Mouse (Mus musculus) embryonic facial prominence, embryonic 11.5 days (tissue): Measurements from ENCODE around the gene Ccdc172. TPM values are rescaled to one million over a fixed set of nuclear protein-coding genes. Genes with fewer than 3 reads are reported as not detected.

Source experiments
- ATAC-seq: fragments of 200-750 bp; cut with Nextera tagmentation; replicated peaks from 2 replicates; pipeline ENCODE4 v1.8.0; 2017; ENCODE audit warnings: low read depth; ENCODE audit not compliant: insufficient number of reproducible peaks, low FRiP score, low TSS enrichment
- DNase-seq: peaks from one replicate; pipeline ENCODE4 v3.0.0-alpha.2; 2015; ENCODE audit warnings: low spot score
- H3K27ac ChIP-seq: fragments of 300-500 bp; sonication (generic); replicated peaks from 2 replicates; pipeline ENCODE4 v1.5.1; 2014; ENCODE audit warnings: mild to moderate bottlenecking, low read depth, low read length, control low read depth
- H3K27me3 ChIP-seq: fragments of 300-500 bp; sonication (generic); 2 replicates; pipeline ENCODE4 v1.6.1; 2014; ENCODE audit warnings: mild to moderate bottlenecking, low read length, moderate library complexity, mixed read lengths; ENCODE audit not compliant: control insufficient read depth, insufficient read depth
- H3K36me3 ChIP-seq: fragments of 300-500 bp; sonication (generic); replicated peaks from 2 replicates; pipeline ENCODE4 v1.6.1; 2014; ENCODE audit warnings: low read depth, mild to moderate bottlenecking, low read length, moderate library complexity, mixed read lengths; ENCODE audit not compliant: control insufficient read depth, insufficient read depth
- H3K4me1 ChIP-seq: fragments of 300-500 bp; sonication (generic); 2 replicates; pipeline ENCODE4 v1.6.1; 2014; ENCODE audit warnings: low read length, mixed read lengths; ENCODE audit not compliant: control insufficient read depth, insufficient read depth
- H3K4me2 ChIP-seq: fragments of 300-500 bp; sonication (generic); 2 replicates; pipeline ENCODE4 v1.6.1; 2014; ENCODE audit warnings: low read depth, mild to moderate bottlenecking, control low read depth, low read length, moderate library complexity
- H3K4me3 ChIP-seq: fragments of 300-500 bp; sonication (generic); 2 replicates; pipeline ENCODE4 v1.5.1; 2014; ENCODE audit warnings: low read depth, low read length, control low read depth
- H3K9ac ChIP-seq: fragments of 300-500 bp; sonication (generic); replicated peaks from 2 replicates; pipeline ENCODE4 v1.6.1; 2014; ENCODE audit warnings: mild to moderate bottlenecking, control low read depth, low read length
- H3K9me3 ChIP-seq: fragments of 300-500 bp; sonication (generic); replicated peaks from 2 replicates; pipeline ENCODE4 v1.6.1; 2016; ENCODE audit warnings: mild to moderate bottlenecking, low read length, inconsistent platforms, mixed read lengths; ENCODE audit not compliant: control insufficient read depth
- WGBS: fragments of 180-500 bp; shearing (Covaris S2); extraction: QIAGEN DNeasy Blood & Tissue Kit; methylation state at CpG from one replicate; pipeline ENCODE4 v1.1.7; 2014; 5-methylcytosine and 5-hydroxymethylcytosine counted together
- polyA plus RNA-seq: library from polyadenylated mRNA; unstranded; fragments of >200 nt; fragmentation: Nextera tagmentation; extraction: Ambion mirVana; gene quantifications from 2 replicates; pipeline ENCODE4 v1.2.1, GENCODE M21; 2014

Gene Ccdc172
- not detected in 2 replicates for polyA plus RNA-seq

DNA sequence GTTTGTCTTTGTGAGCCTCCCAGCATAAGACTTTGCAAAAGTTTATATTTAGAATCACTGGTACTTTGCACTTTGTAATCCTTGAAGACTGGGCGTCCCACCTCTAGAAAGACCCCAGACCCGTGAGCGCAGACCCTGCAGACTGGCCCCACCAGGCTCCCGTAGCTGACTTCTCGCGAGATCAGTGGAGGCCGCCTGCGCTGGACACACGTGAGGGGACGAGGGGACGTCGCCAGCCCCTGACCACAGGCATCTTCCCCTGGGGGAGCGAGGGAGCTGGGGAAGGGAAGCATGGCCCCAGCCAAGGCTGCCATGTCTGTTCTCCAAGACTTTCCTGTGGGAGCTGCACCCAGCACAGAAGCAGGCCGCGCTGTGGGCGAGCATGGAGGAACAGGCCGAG lies at the start of gene Ccdc172:
Gene Ccdc172 (plus strand): TSS at position 176 of the 400 bp plus-strand sequence.
- Histone ChIP-seq H3K4me3 (no peak within 1 kb of the TSS), H3K27ac (no peak within 1 kb of the TSS), H3K9me3 (no peaks in the 10 kb centered on the region), H3K4me1 (no peaks in the 10 kb centered on the region), H3K9ac (no peak within 1 kb of the TSS), H3K27me3 (no peaks in the 10 kb centered on the region), H3K4me2 (no peak within 1 kb of the TSS), H3K36me3 (no peaks in the 10 kb centered on the region)
- 89% methylated on average over 17 of the region's 17 CpGs for whole genome bisulfite sequencing
- DNase-seq (no peak), ATAC-seq (no peak)

DNA sequence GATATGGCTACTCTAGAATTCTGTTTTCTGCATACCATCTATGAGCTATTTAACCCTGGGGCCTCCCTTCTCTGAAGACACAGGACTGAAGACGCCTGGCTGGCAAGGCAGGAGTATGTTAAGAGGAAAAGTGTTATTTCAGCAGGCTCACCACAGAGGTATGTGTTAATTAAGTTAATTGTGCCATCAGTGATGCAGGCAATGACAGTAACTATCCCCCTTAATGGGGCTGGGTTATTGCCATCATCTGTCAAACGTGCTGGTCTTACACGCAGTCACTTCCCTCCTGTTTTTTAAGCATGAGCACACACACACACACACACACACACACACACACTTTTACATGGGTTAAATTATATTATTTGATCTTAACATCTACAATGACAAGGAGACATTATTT lies 48.0 kb upstream of the Ccdc172 start:
- H3K36me3 ChIP-seq, result no peaks in the 10 kb centered on the region
- ATAC-seq (no peak), DNase-seq (no peak)
- no peak overlapping the region for H3K9ac ChIP-seq
- no peaks in the 10 kb centered on the region for H3K4me1 ChIP-seq
- H3K9me3 ChIP-seq, result no peaks in the 10 kb centered on the region; the same call in 1 of the 2 replicates
- WGBS, result 42% methylated on average over 3 of the region's 3 CpGs
- no peak overlapping the region for H3K4me2 ChIP-seq
- no peak overlapping the region for H3K27ac ChIP-seq
- no peak overlapping the region for H3K4me3 ChIP-seq
- H3K27me3 ChIP-seq, result no peaks in the 10 kb centered on the region

DNA sequence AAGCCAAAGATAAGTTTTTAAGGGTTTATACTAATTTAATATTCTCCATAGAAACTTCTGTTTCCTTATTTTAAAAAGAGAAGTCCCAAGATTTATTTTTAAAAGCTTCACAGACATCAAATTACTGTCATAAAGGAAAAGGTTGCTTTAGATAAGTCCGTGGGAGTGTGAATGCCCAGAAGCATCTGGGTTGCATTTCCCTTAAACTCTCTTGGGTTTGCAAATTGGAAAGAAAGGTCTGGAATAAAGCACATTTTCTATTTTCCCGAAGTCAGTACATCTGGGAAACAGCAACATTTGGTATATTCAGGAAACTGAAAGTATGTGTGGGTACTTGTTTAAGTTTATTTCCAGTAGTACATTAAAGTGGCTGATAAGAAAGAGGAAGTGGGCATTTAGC lies 43.5 kb upstream of the Ccdc172 start:
- H3K9ac ChIP-seq, result no peak overlapping the region
- DNase-seq, result peak; percentile 68
- H3K4me3 ChIP-seq, result no peak overlapping the region
- H3K9me3 ChIP-seq, result no peaks in the 10 kb centered on the region; the same call in 1 of the 2 replicates
- H3K4me1 ChIP-seq, result no peaks in the 10 kb centered on the region
- no peak for ATAC-seq
- no peaks in the 10 kb centered on the region for H3K27me3 ChIP-seq
- no peak overlapping the region for H3K4me2 ChIP-seq
- 28% methylated on average over 2 of the region's 2 CpGs for WGBS
- H3K36me3 ChIP-seq, result no peaks in the 10 kb centered on the region
- no peak overlapping the region for H3K27ac ChIP-seq

DNA sequence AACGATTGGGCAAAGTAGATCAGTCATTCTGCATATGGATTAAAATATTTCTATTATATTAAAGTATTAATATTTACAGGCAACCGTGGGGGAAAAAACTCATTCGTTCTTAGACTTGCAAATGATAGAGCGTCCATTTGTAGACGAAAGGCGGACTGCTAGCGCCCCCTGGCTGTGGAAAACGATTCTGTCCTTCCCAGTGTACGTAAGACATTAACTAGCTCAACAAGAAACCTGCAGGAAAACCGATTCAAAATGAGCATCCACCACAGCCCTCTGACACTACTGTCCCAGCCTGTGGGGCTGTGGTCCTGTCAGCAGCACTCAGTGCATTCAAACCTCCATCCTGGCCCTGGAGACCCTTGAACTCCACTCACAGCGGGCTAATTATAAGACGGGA lies 42.4 kb upstream of the Ccdc172 start:
- H3K4me2 ChIP-seq, result no peak overlapping the region
- 14% methylated on average over 12 of the region's 12 CpGs for WGBS
- H3K4me3 ChIP-seq, result no peak overlapping the region
- H3K36me3 ChIP-seq, result no peaks in the 10 kb centered on the region
- H3K4me1 ChIP-seq, result no peaks in the 10 kb centered on the region
- DNase-seq (peak; percentile 95), ATAC-seq (0 out of 2 replicates have a peak, but pooled peaks have one; percentile 23)
- H3K9ac ChIP-seq, result no peak overlapping the region
- no peaks in the 10 kb centered on the region; the same call in 1 of the 2 replicates for H3K9me3 ChIP-seq
- no peak overlapping the region for H3K27ac ChIP-seq
- no peaks in the 10 kb centered on the region for H3K27me3 ChIP-seq

DNA sequence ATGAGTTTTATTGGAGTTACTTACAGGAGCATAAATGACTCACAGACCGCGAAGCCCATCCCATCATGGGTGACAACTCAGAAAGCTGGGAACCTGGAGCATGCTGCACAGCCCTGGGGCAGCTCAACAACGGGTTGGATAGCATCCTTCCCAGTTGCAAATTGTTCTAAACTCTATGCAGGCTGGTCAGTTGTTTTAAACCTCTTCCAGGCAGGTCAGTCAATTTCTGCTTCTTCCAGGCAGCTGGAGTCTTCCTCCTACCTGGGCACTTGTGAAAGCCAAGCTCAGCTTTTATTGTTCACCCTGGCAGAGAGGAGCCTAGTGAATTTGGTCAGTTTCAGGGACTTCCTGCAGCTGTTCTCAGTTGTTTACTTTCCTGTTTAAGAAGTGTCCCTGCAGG lies 37.5 kb upstream of the Ccdc172 start:
- Histone ChIP-seq H3K9ac (no peak overlapping the region), H3K27ac (no peak overlapping the region), H3K27me3 (no peaks in the 10 kb centered on the region), H3K9me3 (no peaks in the 10 kb centered on the region), H3K36me3 (no peaks in the 10 kb centered on the region), H3K4me1 (no peaks in the 10 kb centered on the region), H3K4me2 (no peak overlapping the region), H3K4me3 (no peak overlapping the region)
- DNase-seq (no peak), ATAC-seq (no peak)
- 92% methylated on average over 3 of the region's 3 CpGs for WGBS

DNA sequence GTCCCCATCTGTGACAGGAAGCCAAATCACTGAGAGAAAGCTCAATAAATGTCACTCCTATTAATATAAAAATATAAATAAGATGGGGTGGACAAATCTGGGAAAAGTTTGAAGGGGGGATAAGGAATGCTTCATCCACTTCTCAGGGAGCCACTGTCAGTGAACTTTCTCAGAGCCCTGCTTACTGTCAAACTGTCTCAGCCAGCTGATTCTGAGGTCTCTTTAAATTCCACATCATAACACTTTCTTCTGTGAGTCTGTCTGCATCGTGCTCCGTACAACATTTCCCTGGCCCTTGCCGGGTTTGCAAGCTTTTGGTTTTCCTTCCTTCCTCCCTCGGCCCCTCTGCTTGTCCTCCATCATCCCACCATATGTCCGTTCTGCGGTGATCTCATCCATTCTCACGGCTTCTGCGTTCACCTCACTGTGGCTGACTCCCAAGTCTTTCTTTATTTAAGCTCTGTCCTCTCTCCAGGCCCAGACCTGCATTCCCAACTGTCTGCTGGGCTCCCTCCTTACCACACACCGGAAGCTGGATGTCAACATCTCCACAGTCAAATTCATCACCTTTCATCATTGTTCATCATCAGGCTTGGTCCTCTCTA lies 29.3 kb upstream of the Ccdc172 start:
- Histone ChIP-seq H3K4me3 (no peak overlapping the region), H3K4me1 (no peaks in the 10 kb centered on the region), H3K27ac (no peak overlapping the region), H3K36me3 (no peaks in the 10 kb centered on the region), H3K4me2 (no peak overlapping the region), H3K27me3 (no peaks in the 10 kb centered on the region), H3K9ac (no peak overlapping the region), H3K9me3 (no peaks in the 10 kb centered on the region)
- ATAC-seq (no peak), DNase-seq (no peak)
- WGBS, result 80% methylated on average over 9 of the region's 9 CpGs

DNA sequence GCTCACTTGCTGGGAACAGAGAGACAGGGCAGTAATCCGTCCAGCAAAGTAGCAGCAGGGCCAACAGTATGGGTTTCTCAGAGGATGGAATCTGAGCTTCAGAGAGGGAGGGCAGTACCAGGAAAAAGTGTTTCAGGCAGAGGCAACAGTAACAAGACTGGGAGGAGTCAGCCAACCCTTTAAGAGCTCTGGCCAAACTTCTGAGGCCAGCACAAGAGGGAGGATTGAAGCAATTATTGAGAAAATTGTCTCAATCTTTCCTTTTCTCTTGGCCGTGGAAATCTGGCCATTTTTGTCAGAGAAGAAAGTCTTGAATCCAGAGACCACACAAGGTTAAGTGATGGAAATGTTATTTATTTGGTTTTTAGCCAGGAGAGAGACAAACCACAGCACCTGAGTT lies 25.1 kb upstream of the Ccdc172 start:
- Histone ChIP-seq H3K4me1 (no peaks in the 10 kb centered on the region), H3K27ac (no peak overlapping the region), H3K9me3 (no peaks in the 10 kb centered on the region), H3K36me3 (no peaks in the 10 kb centered on the region), H3K4me2 (no peak overlapping the region), H3K27me3 (no peaks in the 10 kb centered on the region), H3K4me3 (no peak overlapping the region), H3K9ac (no peak overlapping the region)
- ATAC-seq (no peak), DNase-seq (peak; percentile 25)
- 37% methylated on average over 2 of the region's 2 CpGs for WGBS

DNA sequence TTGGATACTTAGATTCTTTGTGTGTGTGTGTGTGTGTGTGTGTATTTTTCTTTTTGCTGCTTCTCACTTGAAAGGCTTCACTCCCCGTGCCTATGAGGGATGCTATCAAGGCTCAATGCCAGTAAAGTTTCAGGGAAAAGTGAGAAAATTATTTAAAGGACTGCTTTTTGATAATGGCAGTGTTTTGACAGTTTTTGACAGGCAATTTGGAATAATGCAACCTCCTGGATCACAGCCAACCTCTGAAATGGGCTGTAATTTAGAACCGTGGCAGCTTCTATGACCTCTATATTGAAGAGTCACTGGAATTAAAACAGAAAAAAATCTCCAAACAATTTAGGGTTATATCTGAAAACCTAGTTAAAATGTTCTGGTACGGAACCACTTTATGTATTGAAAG lies 14.7 kb upstream of the Ccdc172 start:
- no peaks in the 10 kb centered on the region for H3K9me3 ChIP-seq
- no peak overlapping the region for H3K9ac ChIP-seq
- H3K27ac ChIP-seq, result no peak overlapping the region
- DNase-seq (no peak), ATAC-seq (no peak)
- H3K4me2 ChIP-seq, result no peak overlapping the region
- WGBS, result 62% methylated on average over 3 of the region's 3 CpGs
- no peaks in the 10 kb centered on the region for H3K36me3 ChIP-seq
- H3K27me3 ChIP-seq, result no peaks in the 10 kb centered on the region
- H3K4me1 ChIP-seq, result no peaks in the 10 kb centered on the region
- H3K4me3 ChIP-seq, result no peak overlapping the region
